Mouse (Mus musculus) liver, embryonic 16.5 days (tissue): ENCODE results near the gene Stxbp3. TPM values are rescaled to one million over a fixed set of nuclear protein-coding genes. Genes with fewer than 3 reads are reported as not detected.

Source experiments
- ATAC-seq: fragments of 200-750 bp; cut with Nextera tagmentation; 2 replicates; pipeline ENCODE4 v1.8.0; 2017; ENCODE audit warnings: low read depth, mild to moderate bottlenecking, moderate number of reproducible peaks, moderate library complexity
- H3K27ac ChIP-seq: fragments of 300-500 bp; sonication (generic); 2 replicates; pipeline ENCODE4 v1.5.1; 2014; ENCODE audit warnings: mild to moderate bottlenecking, low read length
- H3K27me3 ChIP-seq: fragments of 300-500 bp; sonication (generic); 2 replicates; pipeline ENCODE4 v1.6.1; 2014; ENCODE audit warnings: low read depth, low read length, mixed read lengths; ENCODE audit not compliant: control insufficient read depth, insufficient read depth
- H3K36me3 ChIP-seq: fragments of 300-500 bp; sonication (generic); 2 replicates; pipeline ENCODE4 v1.6.1; 2014; ENCODE audit warnings: mild to moderate bottlenecking; ENCODE audit not compliant: control insufficient read depth, insufficient read depth
- H3K4me1 ChIP-seq: fragments of 300-500 bp; sonication (generic); 2 replicates; pipeline ENCODE4 v1.6.1; 2014; ENCODE audit warnings: low read depth, low read length, mixed read lengths; ENCODE audit not compliant: control insufficient read depth
- H3K4me2 ChIP-seq: fragments of 300-500 bp; sonication (generic); 2 replicates; pipeline ENCODE4 v1.6.1; 2014; ENCODE audit warnings: low read depth, low read length, mixed read lengths
- H3K4me3 ChIP-seq: fragments of 300-500 bp; sonication (generic); 2 replicates; pipeline ENCODE4 v1.5.1; 2014; ENCODE audit warnings: low read depth, mild to moderate bottlenecking, low read length
- H3K9ac ChIP-seq: fragments of 300-500 bp; sonication (generic); 2 replicates; pipeline ENCODE4 v1.6.1; 2014; ENCODE audit warnings: low read depth, low read length
- H3K9me3 ChIP-seq: fragments of 300-500 bp; sonication (generic); replicated peaks from 2 replicates; pipeline ENCODE4 v1.6.1; 2016; ENCODE audit warnings: low read length; ENCODE audit not compliant: control insufficient read depth
- WGBS: fragments of 180-500 bp; shearing (Covaris S2); extraction: QIAGEN DNeasy Blood & Tissue Kit; methylation state at CpG from one replicate; pipeline ENCODE4 v1.1.7; 2014; ENCODE audit not compliant: insufficient replicate concordance; 5-methylcytosine and 5-hydroxymethylcytosine counted together
- polyA plus RNA-seq: library from polyadenylated mRNA; unstranded; fragments of >200 nt; fragmentation: Nextera tagmentation; extraction: Ambion mirVana; gene quantifications from 2 replicates; pipeline ENCODE4 v1.2.1, GENCODE M21; 2015

Stxbp3 gene
- polyA plus RNA-seq, 1 experiment from 2014 or later: 17.6 TPM

GRCm38 (mm10) chr3:108851554-108851953 is 11.2 kb upstream of the Stxbp3 start:
- no peaks in the 10 kb centered on the region for H3K27me3 ChIP-seq
- H3K9ac ChIP-seq: no peak overlapping the region
- H3K9me3 ChIP-seq: no peaks in the 10 kb centered on the region
- no peaks in the 10 kb centered on the region for H3K36me3 ChIP-seq
- no peak overlapping the region for H3K27ac ChIP-seq
- no peak for ATAC-seq
- no peak overlapping the region for H3K4me3 ChIP-seq
- H3K4me2 ChIP-seq: no peak overlapping the region
- H3K4me1 ChIP-seq: no peaks in the 10 kb centered on the region
- 37% methylated on average over 3 of the region's 3 CpGs for WGBS

GRCm38 (mm10) chr3:108851075-108851474 is 10.7 kb upstream of the Stxbp3 start:
- H3K9me3 ChIP-seq: no peaks in the 10 kb centered on the region
- H3K27me3 ChIP-seq: no peaks in the 10 kb centered on the region
- no peak for ATAC-seq
- H3K4me2 ChIP-seq: no peak overlapping the region
- no peaks in the 10 kb centered on the region for H3K4me1 ChIP-seq
- no peaks in the 10 kb centered on the region for H3K36me3 ChIP-seq
- H3K9ac ChIP-seq: no peak overlapping the region
- no peak overlapping the region for H3K27ac ChIP-seq
- no peak overlapping the region for H3K4me3 ChIP-seq
- WGBS: 41% methylated on average over 2 of the region's 2 CpGs

- ATAC-seq: no peak
- H3K9me3 ChIP-seq: no peaks in the 10 kb centered on the region
- no peak overlapping the region for H3K4me2 ChIP-seq
- 14% methylated on average over 3 of the region's 3 CpGs for WGBS
- H3K27ac ChIP-seq: no peak overlapping the region
- no peak overlapping the region for H3K9ac ChIP-seq
- no peaks in the 10 kb centered on the region for H3K36me3 ChIP-seq
- H3K4me1 ChIP-seq: no peaks in the 10 kb centered on the region
- H3K27me3 ChIP-seq: no peaks in the 10 kb centered on the region
- H3K4me3 ChIP-seq: no peak overlapping the region
These were observed 10.2 kb upstream of the Stxbp3 start for GRCm38 (mm10) chr3:108850506-108850905.

GRCm38 (mm10) chr3:108846616-108847015 is 6.3 kb upstream of the Stxbp3 start:
- 50% methylated on average over 3 of the region's 3 CpGs for WGBS
- H3K9me3 ChIP-seq: no peaks in the 10 kb centered on the region
- no peak for ATAC-seq
- H3K36me3 ChIP-seq: no peaks in the 10 kb centered on the region
- no peak overlapping the region for H3K4me2 ChIP-seq
- H3K4me1 ChIP-seq: no peaks in the 10 kb centered on the region
- no peak overlapping the region for H3K9ac ChIP-seq
- H3K27me3 ChIP-seq: no peaks in the 10 kb centered on the region
- H3K27ac ChIP-seq: no peak overlapping the region
- H3K4me3 ChIP-seq: no peak overlapping the region

- H3K4me2 ChIP-seq: no peak overlapping the region
- H3K27me3 ChIP-seq: no peaks in the 10 kb centered on the region
- H3K27ac ChIP-seq: no peak overlapping the region
- no peak for ATAC-seq
- H3K9me3 ChIP-seq: no peaks in the 10 kb centered on the region
- no peaks in the 10 kb centered on the region for H3K36me3 ChIP-seq
- H3K4me1 ChIP-seq: no peaks in the 10 kb centered on the region
- H3K4me3 ChIP-seq: no peak overlapping the region
- 60% methylated on average over 5 of the region's 5 CpGs for WGBS
- H3K9ac ChIP-seq: no peak overlapping the region
These were observed 4.2 kb upstream of the Stxbp3 start for GRCm38 (mm10) chr3:108844521-108844920.

GRCm38 (mm10) chr3:108844026-108844425 is 3.7 kb upstream of the Stxbp3 start:
- no peak overlapping the region for H3K4me2 ChIP-seq
- no peak overlapping the region for H3K4me3 ChIP-seq
- peaks cover 2% of the 10 kb centered on the region for H3K4me1 ChIP-seq
- WGBS: 69% methylated on average over 6 of the region's 6 CpGs
- no peak for ATAC-seq
- H3K9me3 ChIP-seq: no peaks in the 10 kb centered on the region
- no peak overlapping the region for H3K9ac ChIP-seq
- H3K27me3 ChIP-seq: no peaks in the 10 kb centered on the region
- no peak overlapping the region for H3K27ac ChIP-seq
- H3K36me3 ChIP-seq: no peaks in the 10 kb centered on the region

GRCm38 (mm10) chr3:108840716-108841054 is 359 bp upstream of the Stxbp3 start:
- no peak overlapping the region for H3K27ac ChIP-seq
- 35% methylated on average over 4 of the region's 4 CpGs for WGBS
- H3K4me2 ChIP-seq: no peak overlapping the region

GRCm38 (mm10) chr3:108839647-108839999 is 703 bp downstream of the Stxbp3 start:
- no peak for ATAC-seq
- peak overlapping the region; percentile 85 for H3K9ac ChIP-seq
- peak overlapping the region; percentile 79 for H3K4me2 ChIP-seq
- peak overlapping the region; percentile 97 for H3K27ac ChIP-seq
- H3K27me3 ChIP-seq: no peaks in the 10 kb centered on the region
- no peaks in the 10 kb centered on the region for H3K36me3 ChIP-seq
- peak overlapping the region; percentile 87 for H3K4me3 ChIP-seq
- peaks cover 19% of the 10 kb centered on the region for H3K4me1 ChIP-seq
- WGBS: 3% methylated on average over 8 of the region's 8 CpGs
- H3K9me3 ChIP-seq: no peaks in the 10 kb centered on the region

More at GRCm38 (mm10) chr3:108840716-108841054, 359 bp upstream of the Stxbp3 start:
- Histone ChIP-seq H3K4me1 (peaks cover 19% of the 10 kb centered on the region), H3K9me3 (no peaks in the 10 kb centered on the region), H3K9ac (no peak overlapping the region), H3K36me3 (no peaks in the 10 kb centered on the region), H3K27me3 (no peaks in the 10 kb centered on the region), H3K4me3 (no peak overlapping the region)
- ATAC-seq: no peak

- H3K27me3 ChIP-seq: no peaks in the 10 kb centered on the region
- peak overlapping the region; percentile 79 for H3K4me2 ChIP-seq
- peak overlapping the region; percentile 85 for H3K9ac ChIP-seq
- ATAC-seq: no peak
- no peaks in the 10 kb centered on the region for H3K36me3 ChIP-seq
- peaks cover 19% of the 10 kb centered on the region for H3K4me1 ChIP-seq
- H3K27ac ChIP-seq: peak overlapping the region; percentile 6; the same call in 1 of the 2 replicates
- H3K9me3 ChIP-seq: no peaks in the 10 kb centered on the region
- WGBS: 31% methylated on average over 7 of the region's 7 CpGs
- H3K4me3 ChIP-seq: peak overlapping the region; percentile 87
These were observed 1.3 kb downstream of the Stxbp3 start for GRCm38 (mm10) chr3:108838980-108839379.

GRCm38 (mm10) chr3:108836931-108837330 is 3.4 kb downstream of the Stxbp3 start:
- no peaks in the 10 kb centered on the region for H3K36me3 ChIP-seq
- peaks cover 19% of the 10 kb centered on the region for H3K4me1 ChIP-seq
- no peak overlapping the region for H3K4me3 ChIP-seq
- no peak overlapping the region for H3K4me2 ChIP-seq
- H3K27ac ChIP-seq: no peak overlapping the region
- 78% methylated on average over 6 of the region's 6 CpGs for WGBS
- H3K27me3 ChIP-seq: no peaks in the 10 kb centered on the region
- no peak overlapping the region for H3K9ac ChIP-seq
- ATAC-seq: no peak
- H3K9me3 ChIP-seq: no peaks in the 10 kb centered on the region
